Mouse (Mus musculus): ENCODE data around the gene Tns4. TPM values are rescaled to one million over a fixed set of nuclear protein-coding genes. Genes with fewer than 3 reads are reported as not detected.
A peak's percentile ranks its signal among the peaks of the same experiment; 100 is the strongest.

Tns4 gene
- total RNA-seq, 2 experiments from 2014 or later = 0.51 TPM; not detected in 1

GRCm38 (mm10) chr11:99065979-99066378, 23.1 kb downstream of the Tns4 start:
- intact Hi-C loops (cut with DNase I) = no loop called here
- DNase-seq (ENCODE audit: extremely low spot score in 1 of 2, low spot score in 2 of 2) = peak; percentile 79 to 86

GRCm38 (mm10) chr11:99065353-99065752, 23.8 kb downstream of the Tns4 start:
- intact Hi-C loops (cut with DNase I) = no loop called here
- no peak for DNase-seq (ENCODE audit: extremely low spot score in 1 of 2, low spot score in 2 of 2)

GRCm38 (mm10) chr11:99063406-99064131, 25.5 kb downstream of the Tns4 start:
- intact Hi-C loops (cut with DNase I) = no loop called here

GRCm38 (mm10) chr11:99062661-99063060, 26.4 kb downstream of the Tns4 start:
- intact Hi-C loops (cut with DNase I) = no loop called here
- DNase-seq (ENCODE audit: extremely low spot score in 1 of 2, low spot score in 2 of 2) = no peak

More at GRCm38 (mm10) chr11:99063406-99064131, 25.5 kb downstream of the Tns4 start:
- no peak for DNase-seq (ENCODE audit: extremely low spot score in 1 of 2, low spot score in 2 of 2)

- intact Hi-C loops (cut with DNase I) = no loop called here
- no peak for DNase-seq (ENCODE audit: extremely low spot score in 1 of 2, low spot score in 2 of 2)
These were observed 28.7 kb downstream of the Tns4 start for GRCm38 (mm10) chr11:99060435-99060834.

GRCm38 (mm10) chr11:99055571-99056452, 33.3 kb downstream of the Tns4 start:
- intact Hi-C loops (cut with DNase I) = no loop called here
- DNase-seq (ENCODE audit: extremely low spot score in 1 of 2, low spot score in 2 of 2) = no peak

- intact Hi-C loops (cut with DNase I) = no loop called here
- DNase-seq (ENCODE audit: extremely low spot score in 1 of 2, low spot score in 2 of 2) = no peak
These were observed 34.0 kb downstream of the Tns4 start for GRCm38 (mm10) chr11:99055143-99055542.

GRCm38 (mm10) chr11:99047643-99048042, 41.5 kb downstream of the Tns4 start:
- intact Hi-C loops (cut with DNase I) = no loop called here
- DNase-seq (ENCODE audit: extremely low spot score in 1 of 2, low spot score in 2 of 2) = no peak

GRCm38 (mm10) chr11:99047120-99047519, 42.0 kb downstream of the Tns4 start:
- DNase-seq (ENCODE audit: extremely low spot score in 1 of 2, low spot score in 2 of 2) = peak in 1 of 2 experiments; percentile 67
- intact Hi-C loops (cut with DNase I) = no loop called here

- DNase-seq (ENCODE audit: extremely low spot score in 1 of 2, low spot score in 2 of 2) = no peak
- intact Hi-C loops (cut with DNase I) = no loop called here
These were observed 43.8 kb downstream of the Tns4 start for GRCm38 (mm10) chr11:99045159-99045889.

- intact Hi-C loops (cut with DNase I) = no loop called here
- no peak for DNase-seq (ENCODE audit: extremely low spot score in 1 of 2, low spot score in 2 of 2)
These were observed 44.8 kb downstream of the Tns4 start for GRCm38 (mm10) chr11:99044306-99044705.

GRCm38 (mm10) chr11:99043632-99044031, 45.5 kb downstream of the Tns4 start:
- intact Hi-C loops (cut with DNase I) = no loop called here
- DNase-seq (ENCODE audit: extremely low spot score in 1 of 2, low spot score in 2 of 2) = no peak

GRCm38 (mm10) chr11:99042834-99043431, 46.2 kb downstream of the Tns4 start:
- intact Hi-C loops (cut with DNase I) = no loop called here
- DNase-seq (ENCODE audit: extremely low spot score in 1 of 2, low spot score in 2 of 2) = peak in 1 of 2 experiments; percentile 64

- intact Hi-C loops (cut with DNase I) = loop anchor here (2.0 kb wide), 2 partner anchors 81 to 107 kb away; no protein-coding TSS in a partner anchor
- no peak for DNase-seq (ENCODE audit: extremely low spot score in 1 of 2, low spot score in 2 of 2)
These were observed 47.0 kb downstream of the Tns4 start for GRCm38 (mm10) chr11:99041841-99042780.

GRCm38 (mm10) chr11:99041051-99041729, 47.9 kb downstream of the Tns4 start, which contains the start of gene Igfbp4:
Gene Igfbp4 (plus strand): TSS chr11:99041244.
- intact Hi-C loops (cut with DNase I) = loop anchor here (2.0 kb wide), 2 partner anchors 82 to 108 kb away; no protein-coding TSS in a partner anchor
- DNase-seq (ENCODE audit: extremely low spot score in 1 of 2, low spot score in 2 of 2) = peak; percentile 28 to 86

- DNase-seq (ENCODE audit: extremely low spot score in 1 of 2, low spot score in 2 of 2) = peak; percentile 50 to 51
- intact Hi-C loops (cut with DNase I) = loop anchor here (2.0 kb wide), 2 partner anchors 82 to 108 kb away; no protein-coding TSS in a partner anchor
These were observed 48.6 kb downstream of the Tns4 start for GRCm38 (mm10) chr11:99040346-99040974.

Measured in left cerebral cortex, postnatal 10 days (tissue).